Mouse (Mus musculus): Measurements from ENCODE around the gene Naa30. TPM values are rescaled to one million over a fixed set of nuclear protein-coding genes. Genes with fewer than 3 reads are reported as not detected.
A peak's percentile ranks its signal among the peaks of the same experiment; 100 is the strongest.
"Not testable (repeated sequence)": the region's sequence is repeated elsewhere in the genome, so short reads cannot be mapped to it uniquely, and the experiment has no call there.

Gene Naa30
- 10 to 100 TPM; 31.5 to 39.0 TPM for total RNA-seq (2021)

DNA sequence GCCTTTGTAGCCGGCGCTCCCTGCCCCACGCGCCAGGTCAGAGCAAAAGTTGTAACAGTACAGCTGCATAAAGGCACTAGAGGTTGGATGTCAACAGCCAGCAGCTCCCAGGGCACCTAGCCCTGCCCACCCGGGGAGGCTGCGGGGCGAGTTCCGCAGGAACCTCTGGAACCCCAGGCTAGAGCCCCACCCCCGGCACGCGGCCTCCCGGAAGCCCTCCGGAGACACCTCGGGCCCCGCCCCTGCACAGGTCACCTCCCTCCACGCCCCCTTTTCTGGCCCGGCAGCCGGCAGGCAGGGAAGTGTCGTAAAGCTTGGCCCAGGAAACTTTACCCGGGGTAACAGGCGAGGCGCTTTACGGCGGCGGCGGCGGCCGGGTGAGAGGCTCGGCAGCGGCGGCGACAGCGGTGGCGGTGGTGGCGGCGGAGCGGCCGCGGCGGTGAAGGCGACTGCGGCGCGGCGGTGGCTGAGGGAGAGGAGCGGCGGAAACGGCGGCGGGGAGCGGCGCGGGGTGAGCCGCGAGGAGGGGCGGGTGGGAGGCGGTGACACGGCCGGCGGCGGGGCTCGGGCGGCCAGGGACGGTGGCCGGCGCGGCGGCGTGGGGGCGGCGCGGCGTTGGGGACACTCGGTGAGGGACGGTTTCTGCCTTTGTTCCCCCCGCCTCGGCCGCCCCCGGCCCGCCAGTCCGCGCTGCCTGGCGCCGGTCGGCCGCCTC lies at the start of gene Naa30:
TSS of gene Naa30 (plus strand) at position 360 of the 715 bp plus-strand sequence.
- intact Hi-C loops (cut with DNase I) = loop anchor here (5.0 kb wide), 1 partner anchor 105 kb away; the partner anchor contains the start of genes Ap5m1 and Exoc5
- DNase-seq (ENCODE audit: low spot score in 2 of 2) = peak; percentile 94 to 95

DNA sequence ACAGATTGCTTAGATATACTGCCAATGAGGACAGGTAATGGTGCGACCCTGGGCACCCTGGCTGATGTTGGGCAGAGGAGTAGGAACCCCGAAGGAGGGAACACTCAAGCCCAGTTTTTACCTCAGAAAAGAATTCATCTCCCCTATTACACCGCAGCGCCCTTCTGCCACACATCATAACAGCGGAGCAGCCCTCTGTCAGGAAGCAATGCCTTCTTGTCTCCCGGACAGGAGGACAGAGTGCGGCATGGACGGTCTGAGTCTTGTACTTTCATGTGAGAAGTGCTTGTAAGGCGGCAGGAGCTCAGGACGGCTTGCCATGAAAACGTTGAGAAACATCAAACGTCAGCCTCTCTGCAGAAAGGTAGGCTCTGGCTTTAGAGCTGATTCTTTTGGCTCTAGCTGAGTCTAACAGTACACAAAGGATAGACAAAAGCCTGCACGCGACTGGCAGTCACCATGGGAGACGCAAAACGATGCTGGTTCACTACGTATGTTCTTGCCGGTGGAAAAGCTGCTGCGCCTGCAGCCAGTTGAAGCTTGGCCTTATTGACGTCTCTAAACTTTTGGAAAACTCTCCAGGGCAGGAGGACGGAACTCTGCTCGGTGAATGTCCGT lies 44.8 kb upstream of the Naa30 start:
- DNase-seq (ENCODE audit: low spot score in 2 of 2) = peak in 1 of 2 experiments; percentile 4
- intact Hi-C loops (cut with DNase I) = no loop called here

- DNase-seq (ENCODE audit: low spot score in 2 of 2) = no peak
- intact Hi-C loops (cut with DNase I) = no loop called here
Measured at GRCm38 (mm10) chr14:49128544-49129263, 43.3 kb upstream of the Naa30 start.

DNA sequence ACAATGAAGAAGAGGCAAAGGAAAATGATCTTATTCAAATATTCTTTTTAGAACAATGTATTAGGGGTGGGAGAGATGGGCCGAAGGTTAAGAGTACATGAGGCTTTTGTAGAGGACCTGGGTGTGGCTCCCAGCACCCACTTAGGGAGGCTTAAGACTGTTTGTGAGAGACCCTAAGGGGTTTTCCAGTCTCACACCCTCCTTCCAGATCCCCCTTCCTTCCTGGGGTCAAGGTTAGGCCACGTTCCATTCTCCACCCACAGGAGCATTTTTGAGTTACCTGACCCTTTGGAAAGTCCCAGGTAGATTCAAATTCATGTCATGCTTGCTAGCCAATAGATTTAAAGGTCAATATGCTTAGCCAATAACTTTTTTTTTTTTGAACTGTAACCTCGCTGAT lies 39.6 kb upstream of the Naa30 start:
- DNase-seq (ENCODE audit: low spot score in 2 of 2) = no peak
- intact Hi-C loops (cut with DNase I) = no loop called here

GRCm38 (mm10) chr14:49138171-49138570 lies 33.9 kb upstream of the Naa30 start:
- intact Hi-C loops (cut with DNase I) = no loop called here
- no peak for DNase-seq (ENCODE audit: low spot score in 2 of 2)

- no peak for DNase-seq (ENCODE audit: low spot score in 2 of 2)
- intact Hi-C loops (cut with DNase I) = no loop called here
Measured at GRCm38 (mm10) chr14:49140756-49141155, 31.3 kb upstream of the Naa30 start.

GRCm38 (mm10) chr14:49153801-49154200 lies 18.2 kb upstream of the Naa30 start:
- intact Hi-C loops (cut with DNase I) = no loop called here
- peak; percentile 29 to 43 for DNase-seq (ENCODE audit: low spot score in 2 of 2)

DNA sequence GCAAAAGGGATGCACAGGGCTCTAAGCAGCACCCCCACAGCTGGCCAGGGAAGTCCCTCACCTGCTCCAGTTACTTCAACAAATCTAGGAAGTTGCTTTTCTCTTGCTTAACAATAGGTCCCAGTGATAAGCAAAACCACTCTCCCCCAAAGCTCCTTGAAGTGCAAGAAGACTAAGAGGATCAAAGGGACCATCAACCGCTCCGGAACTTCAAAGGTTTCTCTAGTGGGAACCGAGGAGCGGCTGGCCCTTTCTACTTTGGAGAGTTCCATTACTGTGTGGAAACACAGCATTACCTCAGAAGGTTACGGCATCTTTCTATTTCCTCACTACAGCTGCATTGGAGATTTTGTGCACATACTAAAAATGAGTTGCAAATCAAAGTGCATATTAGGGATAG lies 16.5 kb upstream of the Naa30 start:
- intact Hi-C loops (cut with DNase I) = no loop called here
- DNase-seq (ENCODE audit: low spot score in 2 of 2) = no peak

DNA sequence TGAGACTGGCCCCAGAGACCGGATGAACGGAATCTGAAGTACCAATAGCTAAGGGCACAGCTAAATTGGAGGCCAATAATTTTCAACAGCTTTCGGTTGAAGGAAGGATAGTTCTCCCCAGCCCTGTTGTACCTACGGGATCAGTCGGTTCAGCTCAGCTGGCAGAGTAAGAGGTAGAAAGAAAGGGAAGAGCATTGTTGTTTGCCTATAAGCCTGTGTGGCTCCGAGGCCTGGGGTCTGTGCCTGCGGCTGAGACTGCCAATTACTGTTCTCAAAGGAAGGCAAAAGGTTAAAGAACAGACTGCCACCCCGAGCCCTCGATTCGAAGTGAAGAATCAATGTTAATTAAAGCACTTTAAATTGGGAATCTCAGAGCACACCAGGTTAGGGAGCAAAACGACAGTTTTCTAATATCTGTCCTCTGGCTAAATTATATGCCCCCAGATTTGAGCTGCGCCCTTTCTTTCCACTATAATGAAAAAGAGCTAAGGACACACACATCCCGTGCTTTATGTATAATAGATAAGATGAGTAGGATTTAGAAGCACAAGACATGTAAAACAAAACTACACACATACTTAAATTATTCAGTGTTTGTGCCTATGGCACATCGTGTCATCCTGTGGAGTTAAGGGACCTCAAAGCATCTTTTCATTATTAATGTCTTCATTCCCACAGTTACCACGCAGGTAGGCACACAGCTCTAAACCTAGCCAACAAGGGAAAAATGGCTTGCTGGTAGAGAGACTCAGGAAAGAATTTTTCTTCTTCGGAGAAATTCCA lies 13.7 kb upstream of the Naa30 start:
- intact Hi-C loops (cut with DNase I) = no loop called here

DNA sequence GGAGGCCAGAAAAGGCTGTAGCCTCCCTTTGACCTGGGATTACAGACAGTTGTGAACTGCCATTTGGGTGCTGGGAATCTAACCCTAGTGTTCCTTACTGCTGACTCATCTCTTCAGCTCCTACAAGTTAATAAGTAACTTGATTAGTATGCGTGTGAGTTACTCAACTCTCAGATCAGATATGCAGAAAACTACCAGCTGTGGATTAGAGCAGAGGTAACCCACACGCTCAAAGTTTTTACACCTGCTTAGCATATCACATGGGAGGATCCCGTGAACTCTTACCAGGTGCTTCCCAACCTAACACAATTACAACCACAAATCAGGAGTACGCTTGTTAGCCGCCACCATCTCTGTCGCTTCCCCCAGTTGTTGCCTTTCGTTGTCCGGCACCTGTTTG lies 740 bp upstream of the Naa30 start:
- DNase-seq (ENCODE audit: low spot score in 2 of 2) = no peak
- intact Hi-C loops (cut with DNase I) = loop anchor here (5.0 kb wide), 1 partner anchor 104 kb away; the partner anchor contains the start of genes Ap5m1 and Exoc5

More for the DNA sequence above, 13.7 kb upstream of the Naa30 start:
- no peak for DNase-seq (ENCODE audit: low spot score in 2 of 2)

GRCm38 (mm10) chr14:49172582-49172988 lies 559 bp downstream of the Naa30 start:
- DNase-seq (ENCODE audit: low spot score in 2 of 2) = peak; percentile 58 to 73
- intact Hi-C loops (cut with DNase I) = loop anchor here (5.0 kb wide), 1 partner anchor 105 kb away; the partner anchor contains the start of genes Ap5m1 and Exoc5

- no peak for DNase-seq (ENCODE audit: low spot score in 2 of 2)
- intact Hi-C loops (cut with DNase I) = loop anchor here (5.0 kb wide), 1 partner anchor 106 kb away; the partner anchor contains the start of genes Ap5m1 and Exoc5
Measured at GRCm38 (mm10) chr14:49173290-49174135, 1.5 kb downstream of the Naa30 start.

DNA sequence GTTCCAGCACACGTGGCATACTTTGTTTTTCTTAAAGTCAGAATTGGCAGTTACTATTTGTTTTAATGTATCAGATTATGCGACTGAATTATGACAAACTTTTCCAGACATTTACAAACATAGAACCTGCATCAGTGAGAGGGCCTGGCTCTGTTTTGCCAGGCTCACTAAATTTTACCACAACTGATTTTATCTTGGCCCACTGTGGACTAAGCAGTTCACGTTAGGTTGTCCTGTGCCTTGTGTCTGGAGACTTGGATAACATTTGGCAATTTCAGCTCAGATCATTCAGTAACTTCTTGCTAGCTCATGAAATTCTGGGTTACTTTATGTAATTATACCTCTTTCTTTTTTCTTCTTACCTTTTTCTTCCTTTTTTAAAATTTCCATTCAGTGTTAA lies 7.7 kb downstream of the Naa30 start:
- no peak for DNase-seq (ENCODE audit: low spot score in 2 of 2)
- intact Hi-C loops (cut with DNase I) = no loop called here

- DNase-seq (ENCODE audit: low spot score in 2 of 2) = no peak
- intact Hi-C loops (cut with DNase I) = no loop called here
Measured at GRCm38 (mm10) chr14:49186270-49186669, 14.2 kb downstream of the Naa30 start.

DNA sequence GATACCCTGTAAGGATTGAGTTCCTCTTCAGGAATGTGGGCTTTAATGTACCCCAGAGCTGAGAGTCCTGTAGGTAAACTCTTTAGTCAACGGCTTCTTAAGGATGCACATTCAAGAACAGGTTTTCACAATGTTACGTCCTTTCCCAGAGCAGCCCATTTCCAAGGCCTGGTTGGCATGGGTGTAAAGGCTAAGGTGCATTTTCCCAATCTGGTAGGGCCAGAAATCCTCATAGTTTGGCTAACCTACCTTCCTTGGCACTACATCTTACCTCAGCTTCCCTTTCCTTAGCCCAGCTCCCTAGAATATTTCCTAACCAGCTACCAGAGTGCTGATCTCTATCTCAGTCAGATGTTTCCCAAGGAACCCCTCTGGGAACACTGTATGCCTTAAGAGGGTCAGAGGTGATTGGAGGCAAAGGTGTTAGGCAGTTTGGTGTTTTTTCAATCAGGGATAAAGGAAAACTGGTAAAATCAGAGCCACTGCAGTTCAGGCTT lies 25.1 kb downstream of the Naa30 start:
- intact Hi-C loops (cut with DNase I) = no loop called here
- no peak for DNase-seq (ENCODE audit: low spot score in 2 of 2)

GRCm38 (mm10) chr14:49201073-49201778 lies 29.2 kb downstream of the Naa30 start:
- no peak for DNase-seq (ENCODE audit: low spot score in 2 of 2)
- intact Hi-C loops (cut with DNase I) = no loop called here

DNA sequence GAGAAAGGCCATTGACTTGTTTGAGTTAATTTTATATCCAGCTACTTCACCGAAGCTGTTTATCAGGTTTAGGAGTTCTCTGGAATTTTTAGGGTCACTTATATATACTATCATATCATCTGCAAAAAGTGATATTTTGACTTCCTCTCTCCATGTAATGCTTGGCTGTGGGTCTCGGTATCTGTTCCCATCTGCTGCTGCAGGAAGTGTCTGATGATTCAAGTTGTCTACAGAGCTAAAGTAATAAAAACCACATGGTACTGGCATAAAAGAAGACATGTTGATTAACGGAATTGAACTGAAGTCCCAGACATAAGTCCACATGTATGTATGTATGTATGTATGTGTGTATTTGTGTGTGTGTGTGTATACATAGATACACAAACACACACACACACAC lies 38.2 kb downstream of the Naa30 start:
- intact Hi-C loops (cut with DNase I); DNase-seq (ENCODE audit: low spot score in 2 of 2): not testable (repeated sequence)

DNA sequence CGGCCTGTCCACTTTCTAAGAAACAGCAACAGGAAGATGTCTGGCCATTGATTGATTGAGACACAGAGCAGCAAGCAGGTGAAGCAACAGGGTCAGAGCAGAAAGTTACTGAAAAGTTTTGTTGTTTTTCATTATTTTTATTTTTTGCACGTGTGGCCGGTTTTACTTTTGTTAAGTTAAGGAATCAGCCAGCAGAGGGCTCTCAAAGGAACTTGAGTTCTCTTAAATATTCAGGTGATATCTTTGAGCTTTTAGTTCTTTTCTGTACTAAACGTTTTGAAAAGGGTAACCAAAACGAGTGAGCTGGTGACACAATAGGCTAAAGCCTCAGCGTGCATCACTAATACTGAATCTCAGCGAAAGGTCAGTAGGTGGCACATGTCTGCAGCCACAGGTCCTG lies 46.7 kb downstream of the Naa30 start:
- intact Hi-C loops (cut with DNase I) = no loop called here

More for the DNA sequence above, 46.7 kb downstream of the Naa30 start:
- no peak for DNase-seq (ENCODE audit: low spot score in 2 of 2)
